Mouse (Mus musculus): ENCODE results near the gene Prr5l. TPM values are rescaled to one million over a fixed set of nuclear protein-coding genes. Genes with fewer than 3 reads are reported as not detected.

The Prr5l gene
- polyA plus RNA-seq, 1 experiment from 2014 or later: 40.5 TPM

- Histone ChIP-seq H3K4me1 (ENCODE audit: insufficient read depth, low read depth, low read length) (no peaks in the 10 kb centered on the region), H3K27ac (ENCODE audit: low read length) (no peak overlapping the region), H3K4me3 (ENCODE audit: low read depth, low read length) (no peak overlapping the region), H3K27me3 (replicated peaks; ENCODE audit: insufficient read depth, low read length) (no peaks in the 10 kb centered on the region), H3K9me3 (ENCODE audit: low read length) (no peaks in the 10 kb centered on the region), H3K4me2 (replicated peaks; ENCODE audit: low read depth, low read length) (no peak overlapping the region), H3K9ac (replicated peaks; ENCODE audit: low read depth) (no peak overlapping the region), H3K36me3 (ENCODE audit: insufficient read depth, low read length) (no peaks in the 10 kb centered on the region)
- no peak for ATAC-seq
- no peak for DNase-seq (ENCODE audit: low spot score)
- no peak for TF ChIP-seq CTCF (IDR thresholded peaks at IDR 0.05)
- TF ChIP-seq EP300 (IDR thresholded peaks at IDR 0.05): no peak
- 61% methylated on average over 3 of the region's 3 CpGs for WGBS
Observed at GRCm38 (mm10) chr2:101673547-101673946, 209.3 kb downstream of the Prr5l start.

DNA sequence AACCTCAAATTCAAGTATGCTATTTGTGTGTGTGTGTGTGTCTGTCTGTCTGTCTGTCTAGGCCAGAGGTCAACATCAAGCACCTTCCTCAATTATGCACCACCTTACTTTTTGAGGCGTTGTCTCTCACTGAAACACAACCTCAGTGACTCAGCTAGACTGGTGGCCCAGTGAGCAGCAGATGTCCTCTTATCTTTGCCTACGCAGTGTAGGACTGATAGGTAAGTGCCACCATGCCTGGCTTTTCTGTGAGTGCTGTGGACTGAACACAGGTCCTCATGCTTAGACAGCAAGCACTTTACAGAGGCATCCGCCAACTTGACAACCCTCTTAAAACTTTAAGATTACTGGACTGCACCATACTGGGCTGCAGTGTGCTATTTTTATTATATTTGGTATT is 214.1 kb downstream of the Prr5l start:
- TF ChIP-seq CTCF (IDR thresholded peaks at IDR 0.05) (no peak), EP300 (IDR thresholded peaks at IDR 0.05) (no peak)
- Histone ChIP-seq H3K4me3 (ENCODE audit: low read depth, low read length) (no peak overlapping the region), H3K27ac (ENCODE audit: low read length) (no peak overlapping the region), H3K36me3 (ENCODE audit: insufficient read depth, low read length) (no peaks in the 10 kb centered on the region), H3K9ac (replicated peaks; ENCODE audit: low read depth) (no peak overlapping the region), H3K4me2 (replicated peaks; ENCODE audit: low read depth, low read length) (no peak overlapping the region), H3K27me3 (replicated peaks; ENCODE audit: insufficient read depth, low read length) (no peaks in the 10 kb centered on the region), H3K4me1 (ENCODE audit: insufficient read depth, low read depth, low read length) (no peaks in the 10 kb centered on the region), H3K9me3 (ENCODE audit: low read length) (no peaks in the 10 kb centered on the region)
- no peak for ATAC-seq
- WGBS: 84% methylated on average over 3 of the region's 3 CpGs
- no peak for DNase-seq (ENCODE audit: low spot score)

- no peaks in the 10 kb centered on the region for H3K9me3 ChIP-seq (ENCODE audit: low read length)
- ATAC-seq (no peak), DNase-seq (ENCODE audit: low spot score) (no peak)
- no peak overlapping the region for H3K4me3 ChIP-seq (ENCODE audit: low read depth, low read length)
- H3K36me3 ChIP-seq (ENCODE audit: insufficient read depth, low read length): no peaks in the 10 kb centered on the region
- no peaks in the 10 kb centered on the region for H3K27me3 ChIP-seq (replicated peaks; ENCODE audit: insufficient read depth, low read length)
- no peak overlapping the region for H3K9ac ChIP-seq (replicated peaks; ENCODE audit: low read depth)
- TF ChIP-seq CTCF (IDR thresholded peaks at IDR 0.05) (no peak), EP300 (IDR thresholded peaks at IDR 0.05) (no peak)
- no peak overlapping the region for H3K27ac ChIP-seq (ENCODE audit: low read length)
- WGBS: 88% methylated on average over 3 of the region's 3 CpGs
- H3K4me2 ChIP-seq (replicated peaks; ENCODE audit: low read depth, low read length): no peak overlapping the region
- no peaks in the 10 kb centered on the region for H3K4me1 ChIP-seq (ENCODE audit: insufficient read depth, low read depth, low read length)
Observed at GRCm38 (mm10) chr2:101665703-101666092, 217.1 kb downstream of the Prr5l start.

GRCm38 (mm10) chr2:101665058-101665702 is 217.6 kb downstream of the Prr5l start:
- TF ChIP-seq EP300 (IDR thresholded peaks at IDR 0.05) (no peak), CTCF (IDR thresholded peaks at IDR 0.05) (peak; percentile 97)
- H3K4me2 ChIP-seq (replicated peaks; ENCODE audit: low read depth, low read length): no peak overlapping the region
- DNase-seq (ENCODE audit: low spot score) (peak; percentile 87), ATAC-seq (peak; percentile 57)
- H3K9ac ChIP-seq (replicated peaks; ENCODE audit: low read depth): no peak overlapping the region
- H3K27ac ChIP-seq (ENCODE audit: low read length): no peak overlapping the region
- H3K4me3 ChIP-seq (ENCODE audit: low read depth, low read length): no peak overlapping the region
- no peaks in the 10 kb centered on the region for H3K36me3 ChIP-seq (ENCODE audit: insufficient read depth, low read length)
- 21% methylated on average over 9 of the region's 9 CpGs for WGBS
- H3K9me3 ChIP-seq (ENCODE audit: low read length): no peaks in the 10 kb centered on the region
- no peaks in the 10 kb centered on the region for H3K4me1 ChIP-seq (ENCODE audit: insufficient read depth, low read depth, low read length)
- no peaks in the 10 kb centered on the region for H3K27me3 ChIP-seq (replicated peaks; ENCODE audit: insufficient read depth, low read length)

Other genes with a start within 250 kb of the Prr5l start
- gene Rag1, start 233.5 kb downstream of the Prr5l start, polyA plus RNA-seq (2015; fragmentation: Nextera tagmentation; extraction: Ambion mirVana): 0.05 and 0.06 TPM in 2 replicates
- gene B230118H07Rik, start 233.5 kb downstream of the Prr5l start, polyA plus RNA-seq (2015; fragmentation: Nextera tagmentation; extraction: Ambion mirVana): 31.3 and 34.6 TPM in 2 replicates
- gene Traf6, start 204.6 kb downstream of the Prr5l start, polyA plus RNA-seq (2015; fragmentation: Nextera tagmentation; extraction: Ambion mirVana): 5.4 and 6.2 TPM in 2 replicates
- gene Commd9, start 3.2 kb upstream of the Prr5l start, polyA plus RNA-seq (2015; fragmentation: Nextera tagmentation; extraction: Ambion mirVana): 44.8 and 50.0 TPM in 2 replicates